Mouse (Mus musculus) neural tube, embryonic 13.5 days (tissue): ENCODE data around the gene Usp24. TPM values are rescaled to one million over a fixed set of nuclear protein-coding genes. Genes with fewer than 3 reads are reported as not detected.

Experiments used
- ATAC-seq: fragments of 200-750 bp; cut with Nextera tagmentation; 2 replicates; pipeline ENCODE4 v1.8.0; 2017; ENCODE audit warnings: low read depth, mild to moderate bottlenecking, moderate TSS enrichment, moderate library complexity
- H3K27ac ChIP-seq: fragments of 300-500 bp; sonication (generic); replicated peaks from 2 replicates; pipeline ENCODE4 v1.5.1; 2015; ENCODE audit warnings: moderate library complexity, mild to moderate bottlenecking, inconsistent platforms
- H3K27me3 ChIP-seq: fragments of 300-500 bp; sonication (generic); 2 replicates; pipeline ENCODE4 v1.6.1; 2015; ENCODE audit warnings: mild to moderate bottlenecking, inconsistent platforms
- H3K36me3 ChIP-seq: fragments of 300-500 bp; sonication (generic); 2 replicates; pipeline ENCODE4 v1.6.1; 2015; ENCODE audit warnings: mild to moderate bottlenecking, inconsistent platforms
- H3K4me1 ChIP-seq: fragments of 300-500 bp; sonication (generic); replicated peaks from 2 replicates; pipeline ENCODE4 v1.6.1; 2015; ENCODE audit warnings: inconsistent platforms
- H3K4me2 ChIP-seq: fragments of 300-500 bp; sonication (generic); 2 replicates; pipeline ENCODE4 v1.6.1; 2015; ENCODE audit warnings: inconsistent platforms, mild to moderate bottlenecking, moderate library complexity
- H3K4me3 ChIP-seq: fragments of 300-500 bp; sonication (generic); 2 replicates; pipeline ENCODE4 v1.5.1; 2015; ENCODE audit warnings: mild to moderate bottlenecking, inconsistent platforms
- H3K9ac ChIP-seq: fragments of 300-500 bp; sonication (generic); 2 replicates; pipeline ENCODE4 v1.6.1; 2015; ENCODE audit warnings: moderate library complexity, mild to moderate bottlenecking, inconsistent platforms
- H3K9me3 ChIP-seq: fragments of 300-500 bp; sonication (generic); 2 replicates; pipeline ENCODE4 v1.6.1; 2016; ENCODE audit warnings: inconsistent platforms
- WGBS: fragments of 180-500 bp; shearing (Covaris S2); methylation state at CpG from one replicate; pipeline ENCODE4 v1.1.7; 2015; 5-methylcytosine and 5-hydroxymethylcytosine counted together
- polyA plus RNA-seq: library from polyadenylated mRNA; unstranded; fragments of >200 nt; fragmentation: Nextera tagmentation; extraction: Ambion mirVana; gene quantifications from 2 replicates; pipeline ENCODE4 v1.2.1, GENCODE M21; 2015

Gene Usp24
- 6.7 and 7.1 TPM in 2 replicates for polyA plus RNA-seq

DNA sequence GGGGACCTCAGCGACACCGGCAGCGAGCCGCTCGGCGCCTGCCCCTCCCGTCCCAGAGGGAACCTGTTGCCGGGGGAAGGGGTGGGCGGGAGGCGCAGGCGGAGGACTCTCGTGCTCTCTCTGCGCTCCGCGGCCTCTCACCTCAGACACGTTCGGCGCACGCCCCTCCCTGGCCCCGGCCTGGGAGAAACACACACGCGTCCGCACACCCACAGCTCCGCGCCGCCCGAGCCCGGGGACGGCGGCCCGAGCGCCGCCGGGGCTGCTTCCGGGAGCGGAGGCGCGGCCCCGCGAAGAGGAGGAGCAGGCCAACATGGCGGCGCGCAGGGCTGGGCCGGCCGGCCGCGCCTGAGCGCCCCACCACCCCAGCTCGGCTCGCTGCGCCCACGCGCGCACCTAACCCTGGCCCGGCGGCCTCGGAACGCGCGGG, at the start of gene Usp24:
Usp24 (plus strand) TSS at position 293 of the 430 bp plus-strand sequence.
- peak within 1 kb of the TSS; percentile 97 for H3K4me3 ChIP-seq
- peak; percentile 93 for ATAC-seq
- H3K4me2 ChIP-seq, result peak within 1 kb of the TSS; percentile 69
- H3K9me3 ChIP-seq, result no peaks in the 10 kb centered on the region
- no peaks in the 10 kb centered on the region for H3K36me3 ChIP-seq
- H3K9ac ChIP-seq, result peak within 1 kb of the TSS; percentile 99
- 1% methylated on average over 26 of the region's 60 CpGs for WGBS
- peak within 1 kb of the TSS; percentile 94 for H3K27ac ChIP-seq
- H3K4me1 ChIP-seq, result peaks cover 45% of the 10 kb centered on the region
- H3K27me3 ChIP-seq, result no peaks in the 10 kb centered on the region

DNA sequence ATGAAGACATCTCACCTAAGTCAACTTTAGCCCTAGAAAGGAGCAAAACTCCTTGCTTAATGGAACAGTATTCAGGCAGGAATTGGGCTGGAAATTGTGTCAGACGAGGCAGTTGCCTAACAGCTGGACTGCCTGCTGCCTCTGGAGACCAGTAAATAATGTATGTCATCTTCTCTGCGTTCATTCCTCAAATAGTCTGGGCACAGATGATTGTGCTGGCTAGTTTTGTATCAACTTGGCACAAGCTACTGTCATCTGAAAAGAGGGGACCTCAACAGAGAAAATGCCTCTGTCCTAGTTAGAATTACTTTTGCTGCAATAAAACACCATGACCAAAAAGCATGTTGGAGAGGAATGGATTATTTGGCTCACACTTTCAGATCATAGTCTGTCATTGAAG, 39.1 kb upstream of the Usp24 start:
- WGBS, result 38% methylated on average over 2 of the region's 2 CpGs
- H3K9ac ChIP-seq, result no peak overlapping the region
- no peaks in the 10 kb centered on the region for H3K36me3 ChIP-seq
- no peaks in the 10 kb centered on the region for H3K9me3 ChIP-seq
- no peak overlapping the region for H3K4me2 ChIP-seq
- no peak overlapping the region for H3K27ac ChIP-seq
- H3K27me3 ChIP-seq, result no peaks in the 10 kb centered on the region
- no peaks in the 10 kb centered on the region for H3K4me1 ChIP-seq
- H3K4me3 ChIP-seq, result no peak overlapping the region
- no peak for ATAC-seq

DNA sequence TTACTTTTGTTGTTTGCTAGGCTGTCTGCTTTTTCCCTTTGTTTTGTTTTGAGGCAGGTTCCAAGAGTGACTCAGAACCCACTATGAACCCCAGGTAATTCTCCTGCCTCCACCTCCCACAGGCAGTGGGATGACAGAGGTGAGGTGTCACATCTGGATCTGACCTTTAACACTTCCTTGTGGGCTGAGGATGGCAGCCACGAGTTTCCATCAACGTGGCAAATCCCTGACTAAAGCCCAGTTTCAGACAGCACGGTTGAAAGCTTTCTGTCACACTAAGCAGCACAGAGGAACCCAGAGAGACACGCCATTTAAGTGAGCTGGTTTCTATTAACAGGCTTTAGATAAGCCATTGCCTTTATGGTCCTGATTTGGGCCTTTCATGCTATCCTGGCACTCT, 36.8 kb upstream of the Usp24 start:
- no peak for ATAC-seq
- Histone ChIP-seq H3K4me2 (no peak overlapping the region), H3K4me3 (no peak overlapping the region), H3K9me3 (0 out of 2 replicates have a peak, but pooled peaks cover 1% of the 10 kb centered on the region), H3K36me3 (no peaks in the 10 kb centered on the region), H3K9ac (no peak overlapping the region), H3K27me3 (no peaks in the 10 kb centered on the region), H3K27ac (no peak overlapping the region), H3K4me1 (no peaks in the 10 kb centered on the region)
- WGBS, result 54% methylated on average over 4 of the region's 4 CpGs

DNA sequence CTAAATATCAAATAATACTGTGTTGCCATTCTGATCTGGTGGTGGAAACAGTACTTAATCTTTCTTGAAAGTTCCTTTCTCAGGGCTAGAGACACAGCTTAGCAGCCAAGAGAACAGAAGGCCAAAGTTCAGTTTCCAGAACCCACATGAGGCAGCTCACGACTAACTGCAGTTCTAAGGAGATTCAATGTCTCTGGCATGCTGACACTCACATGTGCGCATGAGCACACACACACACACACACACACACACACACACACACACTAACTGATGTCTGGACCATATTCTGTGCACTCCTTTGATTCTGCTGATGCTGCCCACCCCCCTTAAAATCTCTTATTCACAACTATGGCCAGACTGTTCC, 34.9 kb upstream of the Usp24 start:
- H3K4me2 ChIP-seq, result no peak overlapping the region
- H3K9ac ChIP-seq, result no peak overlapping the region
- 0 out of 2 replicates have a peak, but pooled peaks cover 3% of the 10 kb centered on the region for H3K9me3 ChIP-seq
- H3K27ac ChIP-seq, result no peak overlapping the region
- no peaks in the 10 kb centered on the region for H3K4me1 ChIP-seq
- ATAC-seq, result no peak
- H3K36me3 ChIP-seq, result no peaks in the 10 kb centered on the region
- no peaks in the 10 kb centered on the region for H3K27me3 ChIP-seq
- no peak overlapping the region for H3K4me3 ChIP-seq
- 76% methylated on average over 2 of the region's 2 CpGs for WGBS

DNA sequence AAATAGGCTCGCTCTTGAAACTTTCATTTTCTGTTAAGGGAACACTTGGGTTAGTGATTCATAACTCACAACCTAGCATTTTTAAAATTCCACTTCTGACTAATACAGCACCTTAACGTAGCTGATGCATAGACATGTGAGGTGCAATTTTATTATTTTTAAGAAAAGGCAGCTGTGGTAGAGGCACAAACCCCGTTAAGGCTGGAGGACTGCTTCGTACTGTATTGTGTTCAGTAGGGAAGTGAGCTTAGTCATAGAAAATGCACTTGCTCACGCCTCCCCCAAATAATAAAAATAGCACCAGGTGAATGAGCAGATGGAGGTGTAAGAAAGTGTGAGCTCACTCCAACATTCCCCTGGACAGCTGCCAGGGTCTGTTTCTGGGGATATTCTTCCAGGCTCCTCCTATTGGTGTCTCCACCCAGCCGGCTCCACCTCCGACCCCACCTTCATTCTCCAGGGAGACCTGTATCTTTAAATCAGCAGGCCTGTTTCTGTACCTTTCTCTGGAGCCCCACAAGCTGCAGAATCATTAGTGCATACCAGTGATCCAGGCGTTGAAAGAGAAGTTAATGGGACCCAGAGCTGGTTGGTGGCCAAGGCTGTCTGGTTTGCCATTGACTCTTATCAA, 34.4 kb upstream of the Usp24 start:
- H3K9me3 ChIP-seq, result 0 out of 2 replicates have a peak, but pooled peaks cover 3% of the 10 kb centered on the region
- no peak for ATAC-seq
- no peaks in the 10 kb centered on the region for H3K4me1 ChIP-seq
- H3K9ac ChIP-seq, result no peak overlapping the region
- no peaks in the 10 kb centered on the region for H3K27me3 ChIP-seq
- H3K4me3 ChIP-seq, result no peak overlapping the region
- H3K36me3 ChIP-seq, result no peaks in the 10 kb centered on the region
- 69% methylated on average over 8 of the region's 8 CpGs for WGBS
- no peak overlapping the region for H3K27ac ChIP-seq
- no peak overlapping the region for H3K4me2 ChIP-seq

DNA sequence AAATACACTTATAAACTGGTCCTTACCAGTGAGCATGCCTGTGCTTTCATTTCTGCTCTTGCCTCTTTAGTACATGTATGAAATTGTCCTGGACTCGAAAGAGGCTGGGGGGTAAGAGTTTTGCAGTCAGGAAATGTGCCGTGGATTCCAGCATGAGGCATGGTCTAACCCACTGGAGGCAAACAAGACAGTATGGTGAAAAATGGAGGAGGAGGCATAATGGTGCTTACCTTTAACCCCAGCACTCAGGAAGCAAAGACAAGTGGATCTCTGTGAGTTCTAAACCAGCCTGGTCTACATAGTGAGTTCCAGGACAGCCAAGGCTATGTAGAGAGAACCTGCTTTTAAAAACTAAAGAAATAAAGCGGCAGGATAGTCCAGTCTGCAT, 33.9 kb upstream of the Usp24 start:
- Histone ChIP-seq H3K4me3 (no peak overlapping the region), H3K27ac (no peak overlapping the region), H3K9ac (no peak overlapping the region), H3K9me3 (0 out of 2 replicates have a peak, but pooled peaks cover 3% of the 10 kb centered on the region), H3K36me3 (no peaks in the 10 kb centered on the region), H3K4me2 (no peak overlapping the region), H3K4me1 (no peaks in the 10 kb centered on the region), H3K27me3 (no peaks in the 10 kb centered on the region)
- ATAC-seq, result no peak
- 92% methylated on average over 3 of the region's 3 CpGs for WGBS

DNA sequence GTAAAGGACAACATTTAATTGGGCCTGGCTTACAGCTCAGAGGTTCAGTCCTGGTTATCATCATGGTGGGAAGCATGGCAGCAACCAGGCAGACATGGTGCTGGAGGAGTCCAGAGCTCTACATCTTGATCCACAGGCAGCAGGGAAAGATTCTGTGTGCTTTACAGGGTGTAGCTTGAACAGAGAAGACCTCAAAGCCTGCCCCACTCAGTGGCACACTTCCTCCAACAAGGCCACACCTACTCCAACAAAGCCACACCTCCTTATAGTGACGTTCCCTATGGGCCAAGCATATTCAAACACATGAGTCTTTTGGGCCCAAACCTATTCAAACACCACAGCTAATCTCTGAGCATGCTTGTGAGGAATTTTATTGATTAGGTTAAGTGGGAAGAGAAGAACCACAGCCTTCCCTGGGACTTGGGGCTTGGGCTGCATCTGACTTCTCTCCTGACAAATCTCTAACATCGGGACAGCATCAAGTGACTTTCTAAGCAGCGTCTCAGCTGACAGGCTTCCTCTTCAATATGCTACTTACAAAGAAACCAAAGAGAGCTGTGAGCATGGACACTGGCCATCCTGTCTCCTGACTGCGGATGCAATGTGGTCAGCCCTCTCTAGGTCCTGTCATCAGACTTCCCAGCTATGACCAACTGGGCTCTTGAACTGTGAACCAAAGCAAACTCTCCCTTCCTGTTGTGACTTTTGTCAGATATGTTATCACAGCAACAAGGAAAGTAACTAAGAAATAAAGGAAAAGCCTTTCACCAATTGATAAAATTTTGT, 28.9 kb upstream of the Usp24 start:
- no peak overlapping the region for H3K9ac ChIP-seq
- H3K4me1 ChIP-seq, result no peaks in the 10 kb centered on the region
- no peaks in the 10 kb centered on the region for H3K36me3 ChIP-seq
- no peak overlapping the region for H3K4me3 ChIP-seq
- no peaks in the 10 kb centered on the region for H3K27me3 ChIP-seq
- no peak overlapping the region for H3K4me2 ChIP-seq
- ATAC-seq, result no peak
- H3K9me3 ChIP-seq, result 0 out of 2 replicates have a peak, but pooled peaks cover 3% of the 10 kb centered on the region
- H3K27ac ChIP-seq, result no peak overlapping the region
- WGBS, result 87% methylated on average over 4 of the region's 4 CpGs

DNA sequence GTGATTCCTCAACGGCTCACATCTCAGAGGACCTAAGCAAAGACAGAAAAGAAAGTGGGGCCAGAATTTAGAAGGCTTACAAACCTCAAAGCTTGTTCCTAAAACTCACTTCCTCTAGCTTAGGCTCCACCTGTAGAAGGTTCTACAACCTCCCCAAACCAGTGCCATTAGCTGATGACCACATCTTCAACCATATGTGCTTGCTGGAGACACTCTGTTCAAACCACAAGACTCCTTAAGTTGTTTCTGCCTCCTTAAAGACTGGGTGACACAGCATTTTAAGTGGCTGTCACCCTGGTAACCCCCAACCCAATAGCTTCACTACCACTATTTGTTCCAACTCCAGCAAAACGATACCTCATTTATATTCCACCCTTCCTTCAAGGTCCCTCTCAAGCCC, 25.8 kb upstream of the Usp24 start:
- no peak overlapping the region for H3K4me3 ChIP-seq
- H3K9ac ChIP-seq, result no peak overlapping the region
- H3K27me3 ChIP-seq, result no peaks in the 10 kb centered on the region
- no peak overlapping the region for H3K4me2 ChIP-seq
- H3K4me1 ChIP-seq, result no peaks in the 10 kb centered on the region
- 81% methylated on average over 2 of the region's 2 CpGs for WGBS
- no peaks in the 10 kb centered on the region for H3K36me3 ChIP-seq
- ATAC-seq, result no peak
- H3K27ac ChIP-seq, result no peak overlapping the region
- H3K9me3 ChIP-seq, result no peaks in the 10 kb centered on the region

DNA sequence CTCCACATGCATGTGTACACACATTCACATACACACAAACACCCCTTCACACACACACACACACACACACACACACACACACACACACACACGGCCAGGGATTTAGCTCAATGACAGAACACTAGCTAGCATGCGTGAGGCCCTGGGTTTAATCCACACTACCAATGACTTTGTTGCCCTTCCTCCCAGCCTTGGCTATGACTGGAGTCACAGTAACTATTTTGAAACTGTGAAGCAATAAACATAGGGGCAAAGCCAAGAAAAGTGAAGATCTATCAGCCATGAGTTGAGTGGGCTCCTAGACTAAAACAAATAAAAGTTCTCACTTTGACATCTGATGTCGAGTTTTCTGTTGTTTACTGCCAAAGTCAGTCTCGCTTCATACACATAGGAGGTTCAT, 23.2 kb upstream of the Usp24 start:
- 93% methylated on average over 4 of the region's 4 CpGs for WGBS
- no peak for ATAC-seq
- H3K4me3 ChIP-seq, result no peak overlapping the region
- no peaks in the 10 kb centered on the region for H3K27me3 ChIP-seq
- H3K36me3 ChIP-seq, result no peaks in the 10 kb centered on the region
- no peaks in the 10 kb centered on the region for H3K9me3 ChIP-seq
- no peaks in the 10 kb centered on the region for H3K4me1 ChIP-seq
- no peak overlapping the region for H3K27ac ChIP-seq
- H3K9ac ChIP-seq, result no peak overlapping the region
- no peak overlapping the region for H3K4me2 ChIP-seq

DNA sequence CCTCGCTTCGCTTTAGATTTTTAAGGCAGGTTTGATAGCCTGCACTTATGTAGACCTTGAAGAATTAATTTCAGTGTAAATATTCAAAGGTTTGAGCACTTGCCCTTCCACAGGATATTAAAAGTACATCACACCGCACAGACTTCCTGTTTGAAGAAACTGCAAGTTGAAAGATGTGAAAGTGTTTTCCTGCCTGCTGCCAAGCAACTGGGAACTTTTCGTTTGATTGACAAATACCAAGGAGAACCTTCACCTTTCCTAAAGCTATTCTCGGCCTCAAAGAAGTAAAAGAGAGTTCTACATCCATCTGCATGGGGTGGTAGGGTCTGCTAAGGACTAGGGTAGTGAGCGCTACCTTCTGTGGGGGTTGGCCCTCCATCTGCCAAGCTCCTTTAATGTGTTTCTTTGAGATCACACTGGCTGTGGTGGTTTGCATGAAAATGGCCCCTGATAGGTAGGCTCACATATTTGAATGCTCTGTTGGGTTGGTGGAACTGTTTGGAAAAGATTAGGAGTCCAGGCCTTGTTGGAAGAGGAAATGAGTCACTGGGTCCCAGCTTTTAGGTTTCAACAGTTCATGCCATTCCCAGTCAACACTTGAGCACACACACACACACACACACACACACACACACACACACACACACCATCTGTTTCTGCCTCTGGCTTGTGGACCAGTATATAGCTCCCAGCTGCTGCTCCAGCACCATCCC, 22.5 kb upstream of the Usp24 start:
- Histone ChIP-seq H3K9ac (no peak overlapping the region), H3K27ac (no peak overlapping the region), H3K27me3 (no peaks in the 10 kb centered on the region), H3K9me3 (no peaks in the 10 kb centered on the region), H3K36me3 (no peaks in the 10 kb centered on the region), H3K4me2 (no peak overlapping the region), H3K4me1 (no peaks in the 10 kb centered on the region), H3K4me3 (no peak overlapping the region)
- ATAC-seq, result no peak
- WGBS, result 85% methylated on average over 6 of the region's 6 CpGs

DNA sequence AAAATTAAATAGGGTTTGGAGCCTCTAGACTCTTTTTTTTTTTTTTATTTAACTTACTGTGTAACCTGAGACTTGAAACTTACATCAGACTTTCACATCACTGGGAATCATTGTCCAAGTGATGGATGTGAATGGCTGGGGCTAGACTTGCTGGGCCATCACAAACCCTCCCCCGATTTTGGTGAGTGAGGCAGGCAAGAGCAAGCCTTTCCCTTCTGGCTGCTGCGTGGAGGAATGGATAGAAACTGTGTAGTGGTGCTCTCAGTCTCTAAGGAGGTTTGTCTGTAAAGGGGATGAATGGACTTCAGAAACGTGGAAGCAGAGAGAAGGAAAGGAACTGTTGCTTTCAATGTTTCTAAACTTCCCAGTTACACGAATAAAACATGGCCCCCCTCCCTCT, 20.3 kb upstream of the Usp24 start:
- 61% methylated on average over 4 of the region's 4 CpGs for WGBS
- Histone ChIP-seq H3K27ac (no peak overlapping the region), H3K27me3 (no peaks in the 10 kb centered on the region), H3K9ac (no peak overlapping the region), H3K36me3 (no peaks in the 10 kb centered on the region), H3K4me1 (no peaks in the 10 kb centered on the region), H3K4me2 (no peak overlapping the region), H3K9me3 (no peaks in the 10 kb centered on the region), H3K4me3 (no peak overlapping the region)
- no peak for ATAC-seq

DNA sequence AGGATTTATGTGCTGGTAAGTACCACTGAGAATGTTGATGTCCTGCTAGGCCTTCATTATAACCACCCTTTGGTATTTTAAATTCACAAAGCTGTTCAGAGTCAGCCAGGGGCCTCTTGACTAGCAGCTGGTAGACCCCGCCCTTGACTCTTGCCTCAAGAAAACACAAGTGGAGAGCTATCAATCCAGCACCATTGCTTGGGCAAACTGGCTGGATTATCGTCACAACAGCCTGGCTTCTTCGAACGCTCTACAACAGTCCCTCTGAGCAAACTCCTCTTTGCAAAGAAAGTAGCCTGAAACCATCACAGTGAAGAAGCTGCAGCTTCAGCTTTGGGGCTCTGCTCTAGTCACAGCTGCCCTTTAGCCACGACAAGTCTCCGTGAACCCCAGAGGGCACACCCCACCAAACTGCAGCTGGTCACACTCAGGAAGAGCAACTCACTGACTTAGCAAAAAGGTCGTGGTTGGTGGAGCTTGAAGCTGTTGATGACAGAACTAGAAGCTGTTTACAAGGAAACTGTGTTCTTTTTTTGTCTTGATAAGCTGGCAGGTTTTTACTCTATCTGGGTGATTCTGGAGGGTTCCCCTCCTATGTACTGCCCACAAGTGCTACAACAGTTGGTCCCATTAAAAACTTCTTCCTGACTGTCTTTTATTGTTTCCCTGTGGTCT, 19.5 kb upstream of the Usp24 start:
- no peak overlapping the region for H3K4me2 ChIP-seq
- 83% methylated on average over 7 of the region's 7 CpGs for WGBS
- no peaks in the 10 kb centered on the region for H3K9me3 ChIP-seq
- no peaks in the 10 kb centered on the region for H3K36me3 ChIP-seq
- H3K27me3 ChIP-seq, result no peaks in the 10 kb centered on the region
- H3K4me3 ChIP-seq, result no peak overlapping the region
- no peaks in the 10 kb centered on the region for H3K4me1 ChIP-seq
- no peak overlapping the region for H3K27ac ChIP-seq
- no peak overlapping the region for H3K9ac ChIP-seq
- no peak for ATAC-seq
